Mouse (Mus musculus) kidney, embryonic 15.5 days (tissue): Measurements from ENCODE around the gene Cwc27. TPM values are rescaled to one million over a fixed set of nuclear protein-coding genes. Genes with fewer than 3 reads are reported as not detected.

Experiments used
- ATAC-seq: fragments of 200-750 bp; cut with Nextera tagmentation; replicated peaks from 2 replicates; pipeline ENCODE4 v1.8.0; 2017; ENCODE audit warnings: moderate TSS enrichment; ENCODE audit not compliant: low FRiP score
- H3K27ac ChIP-seq: fragments of 300-500 bp; sonication (generic); 2 replicates; pipeline ENCODE4 v1.5.1; 2015; ENCODE audit warnings: mild to moderate bottlenecking, inconsistent platforms
- H3K27me3 ChIP-seq: fragments of 300-500 bp; sonication (generic); 2 replicates; pipeline ENCODE4 v1.6.1; 2015; ENCODE audit warnings: inconsistent platforms
- H3K36me3 ChIP-seq: fragments of 300-500 bp; sonication (generic); 2 replicates; pipeline ENCODE4 v1.6.1; 2015; ENCODE audit warnings: inconsistent platforms
- H3K4me1 ChIP-seq: fragments of 300-500 bp; sonication (generic); 2 replicates; pipeline ENCODE4 v1.6.1; 2015; ENCODE audit warnings: inconsistent platforms
- H3K4me2 ChIP-seq: fragments of 300-500 bp; sonication (generic); 2 replicates; pipeline ENCODE4 v1.6.1; 2015; ENCODE audit warnings: moderate library complexity, mild to moderate bottlenecking, inconsistent platforms
- H3K4me3 ChIP-seq: fragments of 300-500 bp; sonication (generic); replicated peaks from 2 replicates; pipeline ENCODE4 v1.5.1; 2015; ENCODE audit warnings: mild to moderate bottlenecking, inconsistent platforms
- H3K9ac ChIP-seq: fragments of 300-500 bp; sonication (generic); 2 replicates; pipeline ENCODE4 v1.6.1; 2015; ENCODE audit warnings: mild to moderate bottlenecking, inconsistent platforms
- H3K9me3 ChIP-seq: fragments of 300-500 bp; sonication (generic); replicated peaks from 2 replicates; pipeline ENCODE4 v1.6.1; 2016; ENCODE audit warnings: inconsistent platforms
- WGBS: fragments of 180-500 bp; shearing (Covaris S2); methylation state at CpG from one replicate; pipeline ENCODE4 v1.1.7; 2015; ENCODE audit warnings: mixed read lengths; 5-methylcytosine and 5-hydroxymethylcytosine counted together
- polyA plus RNA-seq: library from polyadenylated mRNA; unstranded; fragments of >200 nt; fragmentation: Nextera tagmentation; extraction: Ambion mirVana; gene quantifications from 2 replicates; pipeline ENCODE4 v1.2.1, GENCODE M21; 2015

The Cwc27 gene
- polyA plus RNA-seq, 1 experiment from 2014 or later: 31.7 TPM

- H3K9me3 ChIP-seq: no peaks in the 10 kb centered on the region
- 90% methylated on average over 1 of the region's 1 CpGs for WGBS
- H3K4me2 ChIP-seq: no peak overlapping the region
- H3K4me3 ChIP-seq: no peak overlapping the region
- H3K36me3 ChIP-seq: no peaks in the 10 kb centered on the region
- no peaks in the 10 kb centered on the region for H3K4me1 ChIP-seq
- H3K27me3 ChIP-seq: no peaks in the 10 kb centered on the region
- H3K9ac ChIP-seq: no peak overlapping the region
- no peak overlapping the region for H3K27ac ChIP-seq
- ATAC-seq: no peak
Measured at GRCm38 (mm10) chr13:104759381-104759780, 57.6 kb downstream of the Cwc27 start.

GRCm38 (mm10) chr13:104747032-104747431 is 69.9 kb downstream of the Cwc27 start:
- no peaks in the 10 kb centered on the region for H3K9me3 ChIP-seq
- no peak overlapping the region for H3K4me3 ChIP-seq
- H3K27me3 ChIP-seq: no peaks in the 10 kb centered on the region
- no peak overlapping the region for H3K27ac ChIP-seq
- H3K4me1 ChIP-seq: no peaks in the 10 kb centered on the region
- no peak overlapping the region for H3K4me2 ChIP-seq
- H3K9ac ChIP-seq: no peak overlapping the region
- ATAC-seq: no peak
- H3K36me3 ChIP-seq: no peaks in the 10 kb centered on the region

- H3K27me3 ChIP-seq: no peaks in the 10 kb centered on the region
- H3K4me1 ChIP-seq: no peaks in the 10 kb centered on the region
- no peak overlapping the region for H3K9ac ChIP-seq
- no peaks in the 10 kb centered on the region for H3K9me3 ChIP-seq
- H3K4me2 ChIP-seq: no peak overlapping the region
- H3K27ac ChIP-seq: no peak overlapping the region
- no peak overlapping the region for H3K4me3 ChIP-seq
- WGBS: 84% methylated on average over 4 of the region's 4 CpGs
- ATAC-seq: no peak; the same call in 1 of the 2 replicates
- H3K36me3 ChIP-seq: no peaks in the 10 kb centered on the region
Measured at GRCm38 (mm10) chr13:104742866-104743265, 74.1 kb downstream of the Cwc27 start.

GRCm38 (mm10) chr13:104729261-104730046 is 87.5 kb downstream of the Cwc27 start:
- 53% methylated on average over 3 of the region's 3 CpGs for WGBS
- no peaks in the 10 kb centered on the region for H3K27me3 ChIP-seq
- H3K4me3 ChIP-seq: no peak overlapping the region
- no peak for ATAC-seq
- no peak overlapping the region for H3K4me2 ChIP-seq
- H3K27ac ChIP-seq: no peak overlapping the region
- H3K9ac ChIP-seq: no peak overlapping the region
- no peaks in the 10 kb centered on the region for H3K9me3 ChIP-seq
- H3K36me3 ChIP-seq: 0 out of 2 replicates have a peak, but pooled peaks cover 7% of the 10 kb centered on the region
- H3K4me1 ChIP-seq: no peaks in the 10 kb centered on the region

GRCm38 (mm10) chr13:104727681-104728080 is 89.3 kb downstream of the Cwc27 start:
- H3K36me3 ChIP-seq: 0 out of 2 replicates have a peak, but pooled peaks cover 7% of the 10 kb centered on the region
- 91% methylated on average over 2 of the region's 2 CpGs for WGBS
- H3K4me2 ChIP-seq: no peak overlapping the region
- H3K27ac ChIP-seq: no peak overlapping the region
- H3K9ac ChIP-seq: no peak overlapping the region
- no peak for ATAC-seq
- no peaks in the 10 kb centered on the region for H3K27me3 ChIP-seq
- H3K4me1 ChIP-seq: no peaks in the 10 kb centered on the region
- no peak overlapping the region for H3K4me3 ChIP-seq
- H3K9me3 ChIP-seq: no peaks in the 10 kb centered on the region

- no peaks in the 10 kb centered on the region for H3K9me3 ChIP-seq
Measured at GRCm38 (mm10) chr13:104720133-104720532, 96.8 kb downstream of the Cwc27 start.

GRCm38 (mm10) chr13:104694612-104695355 is 122.2 kb downstream of the Cwc27 start:
- Histone ChIP-seq H3K4me3 (no peak overlapping the region), H3K9ac (no peak overlapping the region), H3K36me3 (no peaks in the 10 kb centered on the region), H3K4me2 (no peak overlapping the region), H3K4me1 (peaks cover 10% of the 10 kb centered on the region), H3K9me3 (no peaks in the 10 kb centered on the region), H3K27ac (no peak overlapping the region), H3K27me3 (no peaks in the 10 kb centered on the region)
- ATAC-seq: no peak; the same call in 1 of the 2 replicates
- WGBS: 56% methylated on average over 6 of the region's 6 CpGs

More at GRCm38 (mm10) chr13:104720133-104720532, 96.8 kb downstream of the Cwc27 start:
- Histone ChIP-seq H3K27ac (no peak overlapping the region), H3K9ac (no peak overlapping the region), H3K4me1 (no peaks in the 10 kb centered on the region), H3K27me3 (no peaks in the 10 kb centered on the region), H3K4me2 (no peak overlapping the region), H3K36me3 (peaks cover 12% of the 10 kb centered on the region; the same call in 1 of the 2 replicates), H3K4me3 (no peak overlapping the region)
- WGBS: 39% methylated on average over 5 of the region's 5 CpGs
- no peak for ATAC-seq

GRCm38 (mm10) chr13:104692710-104693109 is 124.2 kb downstream of the Cwc27 start:
- Histone ChIP-seq H3K4me1 (peaks cover 10% of the 10 kb centered on the region), H3K4me2 (no peak overlapping the region), H3K9me3 (no peaks in the 10 kb centered on the region), H3K36me3 (no peaks in the 10 kb centered on the region), H3K27ac (no peak overlapping the region), H3K9ac (no peak overlapping the region), H3K27me3 (no peaks in the 10 kb centered on the region), H3K4me3 (no peak overlapping the region)
- 65% methylated on average over 3 of the region's 3 CpGs for WGBS
- ATAC-seq: no peak

- no peaks in the 10 kb centered on the region for H3K36me3 ChIP-seq
- WGBS: 72% methylated on average over 2 of the region's 2 CpGs
- no peaks in the 10 kb centered on the region for H3K9me3 ChIP-seq
- no peak for ATAC-seq
- peaks cover 8% of the 10 kb centered on the region for H3K4me1 ChIP-seq
- H3K4me3 ChIP-seq: no peak overlapping the region
- no peaks in the 10 kb centered on the region for H3K27me3 ChIP-seq
- H3K9ac ChIP-seq: no peak overlapping the region
- H3K4me2 ChIP-seq: no peak overlapping the region
- H3K27ac ChIP-seq: no peak overlapping the region
Measured at GRCm38 (mm10) chr13:104685537-104685936, 131.4 kb downstream of the Cwc27 start.

- Histone ChIP-seq H3K36me3 (no peaks in the 10 kb centered on the region), H3K27ac (peak overlapping the region; percentile 77), H3K9me3 (no peaks in the 10 kb centered on the region), H3K4me1 (peaks cover 8% of the 10 kb centered on the region), H3K4me3 (no peak overlapping the region), H3K4me2 (no peak overlapping the region), H3K27me3 (no peaks in the 10 kb centered on the region), H3K9ac (no peak overlapping the region)
- ATAC-seq: peak; percentile 79
- 15% methylated on average over 6 of the region's 6 CpGs for WGBS
Measured at GRCm38 (mm10) chr13:104684361-104685011, 132.5 kb downstream of the Cwc27 start.

- H3K4me2 ChIP-seq: no peak overlapping the region
- 63% methylated on average over 1 of the region's 1 CpGs for WGBS
Measured at GRCm38 (mm10) chr13:104681212-104681611, 135.7 kb downstream of the Cwc27 start.

GRCm38 (mm10) chr13:104661188-104661587 is 155.8 kb downstream of the Cwc27 start:
- Histone ChIP-seq H3K9me3 (no peaks in the 10 kb centered on the region), H3K27me3 (no peaks in the 10 kb centered on the region), H3K36me3 (peaks cover 19% of the 10 kb centered on the region), H3K27ac (no peak overlapping the region), H3K9ac (no peak overlapping the region), H3K4me1 (no peaks in the 10 kb centered on the region), H3K4me3 (no peak overlapping the region), H3K4me2 (no peak overlapping the region)
- no peak for ATAC-seq
- WGBS: 92% methylated on average over 9 of the region's 9 CpGs

More at GRCm38 (mm10) chr13:104681212-104681611, 135.7 kb downstream of the Cwc27 start:
- H3K27me3 ChIP-seq: no peaks in the 10 kb centered on the region
- no peak for ATAC-seq
- no peak overlapping the region for H3K9ac ChIP-seq
- no peak overlapping the region for H3K4me3 ChIP-seq
- H3K9me3 ChIP-seq: 0 out of 2 replicates have a peak, but pooled peaks cover 5% of the 10 kb centered on the region
- H3K36me3 ChIP-seq: peaks cover 5% of the 10 kb centered on the region; the same call in 1 of the 2 replicates
- H3K27ac ChIP-seq: no peak overlapping the region
- peaks cover 8% of the 10 kb centered on the region for H3K4me1 ChIP-seq
